Mouse (Mus musculus) CH12.LX (cell line): Measurements from ENCODE around the gene Ncoa5. TPM values are rescaled to one million over a fixed set of nuclear protein-coding genes. Genes with fewer than 3 reads are reported as not detected.

Experiments
- DNase-seq: peaks from one replicate; pipeline ENCODE4 v3.0.0-alpha.2; 2013; ENCODE audit errors: extremely low read depth
- H3K27ac ChIP-seq: 2 replicates; pipeline ENCODE4 v1.5.1; 2012; ENCODE audit warnings: low read depth, mild to moderate bottlenecking, control low read depth, moderate library complexity; ENCODE audit not compliant: insufficient read depth
- H3K27me3 ChIP-seq: replicated peaks from 2 replicates; pipeline ENCODE3; 2012; ENCODE audit warnings: inconsistent platforms
- H3K36me3 ChIP-seq, 2 experiments: replicated peaks in 1 of 2; 2 replicates each; pipeline versions ENCODE3 to v1.6.1; 2012; ENCODE audit warnings: inconsistent platforms in 1 of 2, low read length in 1 of 2, mild to moderate bottlenecking in 1 of 2, mixed read lengths in 1 of 2, moderate library complexity in 1 of 2; ENCODE audit not compliant: control insufficient read depth in 1 of 2, insufficient read depth in 1 of 2
- H3K4me1 ChIP-seq, 2 experiments: 2 replicates each; pipeline ENCODE4 v1.6.1; 2012; ENCODE audit warnings: inconsistent platforms in 1 of 2, moderate library complexity in 1 of 2; ENCODE audit not compliant: insufficient read depth in 2 of 2, control insufficient read depth in 1 of 2
- H3K4me2 ChIP-seq: 2 replicates; pipeline ENCODE4 v1.6.1; 2012; ENCODE audit warnings: low read depth, mild to moderate bottlenecking, control low read depth; ENCODE audit not compliant: poor library complexity, insufficient read depth, severe bottlenecking
- H3K4me3 ChIP-seq, 3 experiments: fragments of 150-350 bp in 1 of 3; sonication (generic) in 1 of 3; replicated peaks in 1 of 3; 2 replicates each; pipeline versions ENCODE3 to v1.5.1; 2011 to 2012; ENCODE audit warnings: low read depth in 2 of 3, low read length in 2 of 3, mild to moderate bottlenecking in 2 of 3, moderate library complexity in 2 of 3, control low read depth in 1 of 3, improper control_type of control experiment in 1 of 3, inconsistent platforms in 1 of 3, mixed read lengths in 1 of 3; ENCODE audit not compliant: poor library complexity in 1 of 3
- H3K79me2 ChIP-seq: replicated peaks from 2 replicates; pipeline ENCODE4 v1.6.1; 2012; ENCODE audit warnings: mild to moderate bottlenecking, moderate library complexity; ENCODE audit not compliant: control insufficient read depth, poor library complexity, insufficient read depth, severe bottlenecking; ENCODE audit errors: extremely low read depth
- H3K9ac ChIP-seq: 2 replicates; pipeline ENCODE4 v1.6.1; 2012; ENCODE audit warnings: low read depth, mild to moderate bottlenecking, control low read depth, moderate library complexity; ENCODE audit not compliant: insufficient read depth
- H3K9me3 ChIP-seq: replicated peaks from 2 replicates; pipeline ENCODE3; 2012; ENCODE audit warnings: low read length, inconsistent platforms, mixed read lengths
- E2F4 ChIP-seq: IDR thresholded peaks from 2 replicates; pipeline ENCODE4 v1.6.1; 2011; ENCODE audit warnings: low read depth, low read length, improper control_type of control experiment; ENCODE audit not compliant: insufficient replicate concordance
- ELF1 ChIP-seq: IDR thresholded peaks from 2 replicates; pipeline ENCODE4 v1.6.1; 2014; ENCODE audit warnings: low read depth, mild to moderate bottlenecking, inconsistent platforms, low read length, improper control_type of control experiment
- EP300 ChIP-seq: IDR thresholded peaks from 2 replicates; pipeline ENCODE4 v1.6.1; 2011; ENCODE audit warnings: low read length, improper control_type of control experiment
- ETS1 ChIP-seq: conservative IDR thresholded peaks from 2 replicates; pipeline ENCODE4 v1.6.1; 2012; ENCODE audit warnings: low read depth, mild to moderate bottlenecking, inconsistent platforms, low read length, improper control_type of control experiment, moderate library complexity
- GABPA ChIP-seq: IDR thresholded peaks from 2 replicates; pipeline ENCODE4 v1.6.1; 2012; ENCODE audit warnings: low read depth, low read length, improper control_type of control experiment, inconsistent platforms; ENCODE audit not compliant: insufficient replicate concordance
- HCFC1 ChIP-seq: IDR thresholded peaks from 2 replicates; pipeline ENCODE4 v1.6.1; 2012; ENCODE audit warnings: low read depth, mild to moderate bottlenecking, inconsistent platforms, low read length, improper control_type of control experiment
- IRF4 ChIP-seq: IDR thresholded peaks from 2 replicates; pipeline ENCODE4 v1.6.1; 2014; ENCODE audit warnings: low read depth, mild to moderate bottlenecking, inconsistent platforms, low read length, improper control_type of control experiment
- MAFK ChIP-seq: IDR thresholded peaks from 2 replicates; pipeline ENCODE4 v1.6.1; 2011; ENCODE audit warnings: low read length, improper control_type of control experiment; ENCODE audit not compliant: insufficient replicate concordance
- MXI1 ChIP-seq: IDR thresholded peaks from 2 replicates; pipeline ENCODE4 v1.6.1; 2011; ENCODE audit warnings: mild to moderate bottlenecking, low read depth, low read length, improper control_type of control experiment
- NELFE ChIP-seq: IDR thresholded peaks from 2 replicates; pipeline ENCODE4 v1.6.1; 2011; ENCODE audit warnings: low read depth, low read length, improper control_type of control experiment
- POLR2A ChIP-seq: IDR thresholded peaks from 2 replicates; pipeline ENCODE4 v1.6.1; 2011; ENCODE audit warnings: low read depth, mild to moderate bottlenecking, improper control_type of control experiment, low read length
- POLR2AphosphoS2 ChIP-seq: IDR thresholded peaks from 2 replicates; pipeline ENCODE4 v1.6.1; 2011; ENCODE audit warnings: low read depth, low read length, improper control_type of control experiment
- RAD21 ChIP-seq: IDR thresholded peaks from 2 replicates; pipeline ENCODE4 v1.6.1; 2011; ENCODE audit warnings: low read depth, mild to moderate bottlenecking, low read length, improper control_type of control experiment, moderate library complexity
- RCOR1 ChIP-seq: conservative IDR thresholded peaks from 2 replicates; pipeline ENCODE4 v1.6.1; 2012; ENCODE audit warnings: low read depth, mild to moderate bottlenecking, inconsistent platforms, low read length, improper control_type of control experiment
- SMC3 ChIP-seq: IDR thresholded peaks from 2 replicates; pipeline ENCODE4 v1.6.1; 2011; ENCODE audit warnings: low read depth, low read length, improper control_type of control experiment
- UBTF ChIP-seq: IDR thresholded peaks from 2 replicates; pipeline ENCODE4 v1.6.1; 2012; ENCODE audit warnings: low read depth, mild to moderate bottlenecking, inconsistent platforms, low read length, improper control_type of control experiment, moderate library complexity
- ZC3H11A ChIP-seq: IDR thresholded peaks from 2 replicates; pipeline ENCODE4 v1.6.1; 2012; ENCODE audit warnings: low read depth, mild to moderate bottlenecking, inconsistent platforms, low read length, improper control_type of control experiment
- ZKSCAN1 ChIP-seq: IDR thresholded peaks from 2 replicates; pipeline ENCODE4 v1.6.1; 2012; ENCODE audit warnings: low read depth, inconsistent platforms, low read length, improper control_type of control experiment, borderline replicate concordance
- ZMIZ1 ChIP-seq: IDR thresholded peaks from 2 replicates; pipeline ENCODE4 v1.6.1; 2012; ENCODE audit warnings: low read depth, mild to moderate bottlenecking, inconsistent platforms, low read length, improper control_type of control experiment
- ZNF384 ChIP-seq: IDR thresholded peaks from 2 replicates; pipeline ENCODE4 v1.6.1; 2012; ENCODE audit warnings: low read depth, low read length, improper control_type of control experiment, inconsistent platforms
- dilution Hi-C: fragments of 300-500 bp; cut with MboI; formaldehyde crosslinking; loops from 2 replicates; pipeline ENCODE4 v1.14.3; 2020; ENCODE audit warnings: low sequenced_read_pairs; ENCODE audit not compliant: extremely low pct_unique_long_range_greater_than_20kb, extremely low pct_ligation_motif_present
- in situ Hi-C: fragments of 300-500 bp; cut with MboI; formaldehyde crosslinking; loops from 3 replicates; pipeline ENCODE4 v1.14.3; 2019; ENCODE audit warnings: low sequenced_read_pairs, low pct_ligation_motif_present, low pct_unique_long_range_greater_than_20kb, mixed read lengths
- polyA plus RNA-seq: library from polyadenylated mRNA; unstranded; fragments of >175 nt; gene quantifications from 2 replicates; pipeline ENCODE4 v1.2.1, GENCODE M21; 2012; ENCODE audit warnings: low read depth; ENCODE audit not compliant: insufficient read length
- total RNA-seq, 2 experiments: library from RNA; depleted of rRNA; stranded (reverse); fragments of 300-350 nt in 1 of 2; fragments of >200 nt in 1 of 2; gene quantifications; 2 replicates each; pipeline ENCODE4 v1.2.3; 2012 to 2014

Ncoa5 gene
- total and polyA plus RNA-seq, 3 experiments = 18.6 to 46.4 (median 20.1) TPM

DNA sequence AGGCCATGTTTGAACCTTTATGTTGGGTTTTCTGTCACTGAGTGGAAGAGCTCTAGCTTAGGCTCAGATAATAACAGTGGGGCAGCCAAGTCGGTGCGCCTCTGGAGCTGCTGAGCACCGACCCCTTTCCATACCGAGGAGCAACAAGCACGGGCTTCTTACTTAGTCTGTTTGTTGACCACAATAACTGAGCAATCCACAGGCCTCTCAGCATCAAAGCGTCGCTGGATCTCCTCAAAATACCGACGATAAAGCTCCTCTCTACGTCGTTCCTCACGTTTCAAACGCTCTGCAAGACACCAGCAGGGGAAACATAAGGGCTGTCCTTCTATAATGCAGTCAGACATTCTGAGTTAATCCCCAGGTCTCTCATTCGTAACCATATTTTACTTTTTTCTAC is 25.5 kb downstream of the Ncoa5 start:
- Histone ChIP-seq H3K4me1 (no peaks in the 10 kb centered on the region), H3K9ac (no peak overlapping the region), H3K9me3 (no peaks in the 10 kb centered on the region), H3K4me3 (no peak overlapping the region), H3K79me2 (no peaks in the 10 kb centered on the region), H3K4me2 (no peak overlapping the region), H3K27me3 (no peaks in the 10 kb centered on the region), H3K27ac (no peak overlapping the region), H3K36me3 (peaks cover 62 to 91% of the 10 kb centered on the region in 2 experiments)
- in situ Hi-C loops (no loop called here), dilution Hi-C loops (no loop called here)
- TF ChIP-seq UBTF (no peak), ZC3H11A (no peak), HCFC1 (no peak), ZKSCAN1 (no peak)
- no peak for DNase-seq

DNA sequence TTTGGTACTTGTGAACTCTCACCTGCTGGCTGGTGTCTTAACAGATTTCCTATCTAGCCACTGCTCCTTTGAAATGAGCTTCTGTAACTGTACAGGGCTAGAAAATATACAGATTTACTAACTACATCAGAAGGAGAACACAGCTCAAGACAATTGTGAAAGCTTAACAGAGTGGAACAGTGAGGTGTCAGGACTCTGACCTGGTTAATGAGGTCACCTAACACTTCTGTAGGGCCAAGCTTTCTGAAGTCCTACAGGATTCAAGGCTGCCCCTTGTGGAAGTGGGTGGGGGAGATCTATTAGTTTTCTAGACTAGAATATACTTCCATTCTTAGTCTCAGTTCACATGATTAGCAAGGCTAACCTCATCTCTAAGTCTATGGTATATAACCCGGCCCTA is 26.7 kb downstream of the Ncoa5 start:
- TF ChIP-seq MAFK (no peak), SMC3 (no peak), MXI1 (no peak), POLR2AphosphoS2 (no peak)
- H3K4me1 ChIP-seq = no peaks in the 10 kb centered on the region
- H3K27me3 ChIP-seq = no peaks in the 10 kb centered on the region
- peaks cover 73 to 96% of the 10 kb centered on the region in 2 experiments for H3K36me3 ChIP-seq
- no peaks in the 10 kb centered on the region for H3K9me3 ChIP-seq
- dilution Hi-C loops = no loop called here
- in situ Hi-C loops = no loop called here
- H3K4me2 ChIP-seq = no peak overlapping the region
- no peak overlapping the region for H3K4me3 ChIP-seq
- no peaks in the 10 kb centered on the region for H3K79me2 ChIP-seq
- no peak for DNase-seq
- H3K9ac ChIP-seq = no peak overlapping the region
- no peak overlapping the region for H3K27ac ChIP-seq

DNA sequence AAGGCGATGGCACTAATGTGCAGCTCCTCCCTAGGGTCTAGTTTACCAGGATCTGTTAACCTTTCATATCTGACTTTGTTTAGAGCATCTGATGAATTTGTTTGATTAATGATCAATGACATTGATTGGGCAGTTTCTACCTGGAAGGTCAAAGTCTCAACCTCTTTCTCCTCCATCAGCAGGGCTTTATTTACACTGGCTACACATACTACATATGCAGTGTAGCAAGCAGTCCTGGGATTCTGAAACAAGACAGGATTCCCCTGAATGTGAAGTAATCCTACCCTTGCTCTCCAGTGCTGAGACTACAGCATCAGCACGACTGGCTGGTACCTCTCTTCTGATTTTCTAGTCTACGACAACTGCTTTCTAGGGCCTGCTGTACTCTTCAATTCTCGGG is 27.9 kb downstream of the Ncoa5 start:
- Histone ChIP-seq H3K27ac (no peak overlapping the region), H3K9ac (no peak overlapping the region), H3K27me3 (no peaks in the 10 kb centered on the region), H3K79me2 (no peaks in the 10 kb centered on the region), H3K4me3 (no peak overlapping the region), H3K4me2 (no peak overlapping the region), H3K9me3 (no peaks in the 10 kb centered on the region), H3K36me3 (peaks cover 81 to 98% of the 10 kb centered on the region in 2 experiments), H3K4me1 (no peaks in the 10 kb centered on the region)
- dilution Hi-C loops = no loop called here
- DNase-seq = no peak
- in situ Hi-C loops = no loop called here
- TF ChIP-seq GABPA = no peak
- TF ChIP-seq POLR2A = no peak
- TF ChIP-seq IRF4 = no peak
- no peak for TF ChIP-seq ETS1
- no peak for TF ChIP-seq EP300
- no peak for TF ChIP-seq E2F4
- no peak for TF ChIP-seq NELFE
- no peak for TF ChIP-seq ZNF384
- TF ChIP-seq ELF1 = no peak
- TF ChIP-seq SMC3 = no peak
- TF ChIP-seq ZMIZ1 = no peak
- TF ChIP-seq RAD21 = no peak
- TF ChIP-seq RCOR1 = no peak
- TF ChIP-seq ZC3H11A = no peak
- TF ChIP-seq ZKSCAN1 = no peak
